8 mouse cellular contexts compared by ENCODE assay signal in genomic region chr6:11908170-11908569, GRCm38 (mm10). TPM values are rescaled to one million over a fixed set of nuclear protein-coding genes. Genes with fewer than 3 reads are reported as not detected.
DNase-seq lines count a peak whose midpoint lies in the region; ATAC-seq and TF ChIP-seq lines count a peak whose summit lies in the region.

No protein-coding gene starts in this region.

- H3K4me3 ChIP-seq in heart, postnatal 0 days (ENCODE audit: low read depth, low read length), result peak overlapping the region; percentile 63
- H3K4me3 ChIP-seq in G1E (ENCODE audit: low read depth, low read length) (peak overlapping the region; percentile 87), macrophage (ENCODE audit: inconsistent target) (peak overlapping the region; percentile 51)
- H3K4me3 ChIP-seq in forebrain, embryonic 14.5 days (ENCODE audit: low read depth, low read length), result peak overlapping the region; percentile 69

- WGBS in heart, postnatal 0 days, result 31% methylated on average over 7 of the region's 7 CpGs
- 18% methylated on average over 7 of the region's 7 CpGs for WGBS in forebrain, embryonic 14.5 days
- WGBS in macrophage (ENCODE audit: missing documents), result 15% methylated on average over 7 of the region's 7 CpGs

- H3K9me3 ChIP-seq in heart, postnatal 0 days (replicated peaks; ENCODE audit: control insufficient read depth, low read length), result no peaks in the 10 kb centered on the region
- no peaks in the 10 kb centered on the region for H3K9me3 ChIP-seq in G1E (replicated peaks)
- H3K9me3 ChIP-seq in forebrain, embryonic 14.5 days (replicated peaks; ENCODE audit: control insufficient read depth, low read length), result no peaks in the 10 kb centered on the region

- DNase-seq in heart, postnatal 0 days (ENCODE audit: low spot score), result no peak
- no peak for DNase-seq in heart, postnatal 14 days
- DNase-seq in G1E (ENCODE audit: low spot score) (no peak), adipocyte (ENCODE audit: low spot score) (no peak)
- DNase-seq in forebrain, embryonic 14.5 days (ENCODE audit: low spot score), result no peak
- DNase-seq in gastrocnemius, postnatal 4 days (ENCODE audit: low spot score in 2 of 2), result no peak
- DNase-seq in adrenal gland, adult 18-20 months (ENCODE audit: low spot score in 2 of 2), result no peak

- H3K4me1 ChIP-seq in heart, postnatal 0 days (ENCODE audit: control insufficient read depth, insufficient read depth), result peaks cover 11% of the 10 kb centered on the region
- peaks cover 22% of the 10 kb centered on the region for H3K4me1 ChIP-seq in G1E (ENCODE audit: insufficient read depth, low read depth, low read length)
- peaks cover 14% of the 10 kb centered on the region for H3K4me1 ChIP-seq in forebrain, embryonic 14.5 days (ENCODE audit: control insufficient read depth, insufficient read depth, low read length)

- ATAC-seq in heart, postnatal 0 days (ENCODE audit: insufficient read depth, low read depth), result no peak
- no peak for ATAC-seq in G1E (ENCODE audit: extremely low read depth, insufficient number of reproducible peaks, low FRiP score, poor library complexity, severe bottlenecking)
- ATAC-seq in forebrain, embryonic 14.5 days, result no peak

- peaks cover 13% of the 10 kb centered on the region for H3K36me3 ChIP-seq in heart, postnatal 0 days (replicated peaks; ENCODE audit: control insufficient read depth, insufficient read depth, low read length)
- peaks cover 21% of the 10 kb centered on the region for H3K36me3 ChIP-seq in G1E (replicated peaks)
- peaks cover 5% of the 10 kb centered on the region; the same call in 1 of the 2 replicates for H3K36me3 ChIP-seq in forebrain, embryonic 14.5 days (ENCODE audit: control insufficient read depth, insufficient read depth, low read length)
- H3K36me3 ChIP-seq in macrophage (ENCODE audit: inconsistent target), result 0 out of 2 replicates have a peak, but pooled peaks cover 5% of the 10 kb centered on the region

- TF ChIP-seq CTCF in heart, postnatal 0 days (IDR thresholded peaks at IDR 0.05; ENCODE audit: low read depth), result no peak
- no peak for TF ChIP-seq CTCF in G1E (IDR thresholded peaks at IDR 0.05; ENCODE audit: low read depth, low read length)

- intact Hi-C loops in heart, postnatal 14 days (cut with DNase I), result no loop called here

- H3K27ac ChIP-seq in heart, postnatal 0 days (ENCODE audit: low read depth), result peak overlapping the region; percentile 85
- no peak overlapping the region for H3K27ac ChIP-seq in forebrain, embryonic 14.5 days (ENCODE audit: low read depth, low read length)
- H3K27ac ChIP-seq in macrophage, result no peak overlapping the region

- H3K9ac ChIP-seq in heart, postnatal 0 days (replicated peaks; ENCODE audit: low read depth, low read length), result peak overlapping the region; percentile 83
- peak overlapping the region; percentile 86 for H3K9ac ChIP-seq in forebrain, embryonic 14.5 days (ENCODE audit: low read length)

- no peaks in the 10 kb centered on the region for H3K27me3 ChIP-seq in heart, postnatal 0 days (ENCODE audit: control insufficient read depth, insufficient read depth, low read length)
- H3K27me3 ChIP-seq in G1E (ENCODE audit: insufficient read depth, low read length), result no peaks in the 10 kb centered on the region
- no peaks in the 10 kb centered on the region for H3K27me3 ChIP-seq in forebrain, embryonic 14.5 days (replicated peaks; ENCODE audit: control insufficient read depth, insufficient read depth, low read length)

- no peak for TF ChIP-seq EP300 in heart, postnatal 0 days (IDR thresholded peaks at IDR 0.05; ENCODE audit: low read depth)

- peak overlapping the region; percentile 62 for H3K4me2 ChIP-seq in heart, postnatal 0 days (ENCODE audit: low read depth, low read length)
- peak overlapping the region; percentile 57 for H3K4me2 ChIP-seq in forebrain, embryonic 14.5 days (ENCODE audit: low read length)

- peaks cover 41% of the 10 kb centered on the region for H3K79me2 ChIP-seq in macrophage (ENCODE audit: inconsistent target)

RNA-seq across cellular contexts. Expression of gene Phf14, which starts 0.6 kb away (rescaled TPM):
- total RNA-seq in heart, postnatal 0 days (2014; rRNA removed; ENCODE audit: low replicate concordance), result 34.4 and 49.8 TPM in 2 replicates
- polyA plus RNA-seq in heart, postnatal 0 days (2015; fragmentation: Nextera tagmentation; extraction: Ambion mirVana), result 42.2 and 46.7 TPM in 2 replicates
- 10 to 100 TPM; 54.6 to 58.7 TPM for total RNA-seq in heart, postnatal 14 days (2021)
- total RNA-seq in G1E (2014; fragmentation: Nextera tagmentation) (99.4 and 116 TPM in 2 replicates), G1E (2017) (61.9 and 81.4 TPM in 2 replicates)
- polyA plus RNA-seq in G1E (2012) (22.9 and 28.8 TPM in 2 replicates), macrophage (2018) (19.0 to 29.8 TPM (median 22.2 TPM) in 3 replicates)
- 87.9 and 89.2 TPM in 2 replicates for polyA plus RNA-seq in forebrain, embryonic 14.5 days (2014; fragmentation: Nextera tagmentation; extraction: Ambion mirVana)
- total RNA-seq in macrophage (2018; cell fraction: chromatin; rRNA removed), result 100 to 1,000 TPM in 16 of 26 experiments, 10 to 100 TPM in 10; 23.1 to 184 (median 135) TPM
- total RNA-seq in macrophage (2018; cell fraction: cytosol; rRNA removed), result 10 to 100 TPM; 11.8 to 29.2 (median 22.4) TPM
- 100 to 1,000 TPM in 8 of 26 experiments, 10 to 100 TPM in 18; 19.1 to 137 (median 66.0) TPM for total RNA-seq in macrophage (2018; cell fraction: nucleus; rRNA removed)
- total RNA-seq in gastrocnemius, postnatal 4 days (2021), result 10 to 100 TPM; 44.6 to 52.1 TPM
- 10 to 100 TPM; 20.3 to 27.3 TPM for total RNA-seq in adrenal gland, adult 18-20 months (2021)

RNA-seq across cellular contexts. Expression of gene Ndufa4, which starts 0.9 kb away (rescaled TPM):
- 1,872 and 2,133 TPM in 2 replicates for total RNA-seq in heart, postnatal 0 days (2014; rRNA removed; ENCODE audit: low replicate concordance)
- 3,474 and 3,647 TPM in 2 replicates for polyA plus RNA-seq in heart, postnatal 0 days (2015; fragmentation: Nextera tagmentation; extraction: Ambion mirVana)
- total RNA-seq in heart, postnatal 14 days (2021), result 1,000 to 10,000 TPM; 2,621 to 2,745 TPM
- 103 and 109 TPM in 2 replicates for total RNA-seq in G1E (2014; fragmentation: Nextera tagmentation)
- 314 and 347 TPM in 2 replicates for total RNA-seq in G1E (2017)
- 13.7 and 23.9 TPM in 2 replicates for polyA plus RNA-seq in G1E (2012)
- 905 and 1,049 TPM in 2 replicates for polyA plus RNA-seq in forebrain, embryonic 14.5 days (2014; fragmentation: Nextera tagmentation; extraction: Ambion mirVana)
- 10 to 100 TPM in 8 of 26 experiments, 1 to 10 TPM in 18; 1.6 to 36.6 (median 6.8) TPM for total RNA-seq in macrophage (2018; cell fraction: chromatin; rRNA removed)
- 100 to 1,000 TPM; 165 to 293 (median 213) TPM for total RNA-seq in macrophage (2018; cell fraction: cytosol; rRNA removed)
- 10 to 100 TPM in 25 of 26 experiments, 1 to 10 TPM in 1; 8.7 to 54.8 (median 25.6) TPM for total RNA-seq in macrophage (2018; cell fraction: nucleus; rRNA removed)
- 154 to 384 TPM (median 314 TPM) in 3 replicates for polyA plus RNA-seq in macrophage (2018)
- total RNA-seq in gastrocnemius, postnatal 4 days (2021), result 100 to 1,000 TPM; 850 to 939 TPM
- 1,000 to 10,000 TPM; 1,022 to 1,412 TPM for total RNA-seq in adrenal gland, adult 18-20 months (2021)
